Mouse (Mus musculus) G1E (cell line): Measurements from ENCODE around the gene Rtbdn. TPM values are rescaled to one million over a fixed set of nuclear protein-coding genes. Genes with fewer than 3 reads are reported as not detected.

Experiments
- ATAC-seq: 2 replicates; pipeline ENCODE4 v1.8.0; 2016; ENCODE audit warnings: mild to moderate bottlenecking; ENCODE audit not compliant: insufficient number of reproducible peaks, poor library complexity, low FRiP score, severe bottlenecking; ENCODE audit errors: extremely low read depth
- DNase-seq: peaks from one replicate; pipeline ENCODE4 v3.0.0; 2012; ENCODE audit warnings: low spot score
- H3K27me3 ChIP-seq: 2 replicates; pipeline ENCODE4 v1.6.1; 2012; ENCODE audit warnings: mild to moderate bottlenecking, low read length, inconsistent platforms; ENCODE audit not compliant: insufficient read depth
- H3K36me3 ChIP-seq: replicated peaks from 2 replicates; pipeline ENCODE3; 2012; ENCODE audit warnings: mild to moderate bottlenecking, inconsistent platforms
- H3K4me1 ChIP-seq: 2 replicates; pipeline ENCODE4 v1.6.1; 2012; ENCODE audit warnings: low read depth, low read length, inconsistent platforms, mixed read lengths; ENCODE audit not compliant: insufficient read depth
- H3K4me3 ChIP-seq: 2 replicates; pipeline ENCODE4 v1.5.1; 2012; ENCODE audit warnings: low read depth, mild to moderate bottlenecking, inconsistent platforms, low read length, moderate library complexity, mixed read lengths
- H3K9me3 ChIP-seq: replicated peaks from 2 replicates; pipeline ENCODE4 v1.6.1; 2012; ENCODE audit warnings: inconsistent platforms
- CTCF ChIP-seq: IDR thresholded peaks from 2 replicates; pipeline ENCODE4 v1.5.1; 2012; ENCODE audit warnings: low read depth, low read length, inconsistent platforms, mixed read lengths
- GATA1 ChIP-seq: IDR thresholded peaks from 2 replicates; pipeline ENCODE4 v1.6.1; 2012; ENCODE audit warnings: borderline replicate concordance, low read length, inconsistent platforms, mixed read lengths
- GATA2 ChIP-seq: IDR thresholded peaks from 2 replicates; pipeline ENCODE4 v1.6.1; 2012; ENCODE audit warnings: low read depth, low read length, inconsistent platforms, borderline replicate concordance
- POLR2AphosphoS5 ChIP-seq: IDR thresholded peaks from 2 replicates; pipeline ENCODE4 v1.6.1; 2012; ENCODE audit warnings: low read depth, low read length, inconsistent platforms; ENCODE audit not compliant: insufficient replicate concordance
- TAL1 ChIP-seq: conservative IDR thresholded peaks from 2 replicates; pipeline ENCODE4 v1.6.1; 2012; ENCODE audit warnings: low read depth, low read length, inconsistent platforms, mixed read lengths
- polyA plus RNA-seq: library from polyadenylated mRNA; stranded (reverse); fragments of >175 nt; gene quantifications from 2 replicates; pipeline ENCODE4 v1.2.3, GENCODE M21; 2012
- total RNA-seq, 2 experiments: library from RNA; stranded (forward) in 1 of 2; stranded (reverse) in 1 of 2; fragments of 200-1000 nt in 1 of 2; fragments of >200 nt in 1 of 2; fragmentation: Nextera tagmentation in 1 of 2; gene quantifications; 2 replicates each; pipeline ENCODE4 v1.2.3; 2014 to 2017

The Rtbdn gene
- total and polyA plus RNA-seq, 3 experiments, result 0.11 TPM; not detected in 2

- ATAC-seq (no peak), DNase-seq (no peak)
- TF ChIP-seq POLR2AphosphoS5 (no peak), CTCF (no peak), TAL1 (no peak), GATA1 (no peak)
- Histone ChIP-seq H3K9me3 (0 out of 2 replicates have a peak, but pooled peaks cover 6% of the 10 kb centered on the region), H3K27me3 (peaks cover 58% of the 10 kb centered on the region), H3K36me3 (no peaks in the 10 kb centered on the region), H3K4me1 (peaks cover 23% of the 10 kb centered on the region), H3K4me3 (no peak overlapping the region)
Observed at GRCm38 (mm10) chr8:84949753-84950152, 3.0 kb downstream of the Rtbdn start.

GRCm38 (mm10) chr8:84952612-84953255 is 5.9 kb downstream of the Rtbdn start:
- no peak overlapping the region; the same call in 1 of the 2 replicates for H3K4me3 ChIP-seq
- no peak for DNase-seq
- H3K9me3 ChIP-seq, result 0 out of 2 replicates have a peak, but pooled peaks cover 1% of the 10 kb centered on the region
- H3K36me3 ChIP-seq, result peaks cover 22% of the 10 kb centered on the region
- peaks cover 13% of the 10 kb centered on the region for H3K4me1 ChIP-seq
- no peak for TF ChIP-seq GATA1
- TF ChIP-seq CTCF, result no peak
- no peak for TF ChIP-seq GATA2
- TF ChIP-seq POLR2AphosphoS5, result no peak
- no peak for TF ChIP-seq TAL1
- H3K27me3 ChIP-seq, result peaks cover 37% of the 10 kb centered on the region
- no peak for ATAC-seq

GRCm38 (mm10) chr8:84956768-84957167 is 10.0 kb downstream of the Rtbdn start:
- Histone ChIP-seq H3K9me3 (no peaks in the 10 kb centered on the region), H3K36me3 (peaks cover 57% of the 10 kb centered on the region), H3K4me1 (peaks cover 21% of the 10 kb centered on the region), H3K27me3 (peaks cover 15% of the 10 kb centered on the region), H3K4me3 (no peak overlapping the region)
- DNase-seq (no peak), ATAC-seq (no peak)
- TF ChIP-seq GATA1 (no peak), CTCF (peak; percentile 88)

GRCm38 (mm10) chr8:84959811-84960210 is 13.0 kb downstream of the Rtbdn start:
- TF ChIP-seq POLR2AphosphoS5 (no peak), GATA2 (no peak), GATA1 (no peak), CTCF (no peak), TAL1 (no peak)
- Histone ChIP-seq H3K36me3 (peaks cover 80% of the 10 kb centered on the region), H3K9me3 (no peaks in the 10 kb centered on the region), H3K27me3 (no peaks in the 10 kb centered on the region), H3K4me1 (peaks cover 23% of the 10 kb centered on the region), H3K4me3 (no peak overlapping the region)
- ATAC-seq, result no peak
- DNase-seq, result no peak

GRCm38 (mm10) chr8:84963952-84964351 is 17.2 kb downstream of the Rtbdn start:
- DNase-seq (no peak), ATAC-seq (no peak)
- no peaks in the 10 kb centered on the region for H3K27me3 ChIP-seq
- H3K36me3 ChIP-seq, result peaks cover 62% of the 10 kb centered on the region
- no peak for TF ChIP-seq TAL1
- no peak for TF ChIP-seq GATA1
- TF ChIP-seq CTCF, result no peak
- no peak for TF ChIP-seq GATA2
- no peak for TF ChIP-seq POLR2AphosphoS5
- H3K9me3 ChIP-seq, result no peaks in the 10 kb centered on the region
- peaks cover 51% of the 10 kb centered on the region for H3K4me1 ChIP-seq
- H3K4me3 ChIP-seq, result no peak overlapping the region

GRCm38 (mm10) chr8:84965731-84966291 is 19.0 kb downstream of the Rtbdn start:
- H3K4me1 ChIP-seq, result peaks cover 67% of the 10 kb centered on the region
- peak overlapping the region; percentile 73 for H3K4me3 ChIP-seq
- DNase-seq (peak; percentile 87), ATAC-seq (peak; percentile 86)
- peaks cover 55% of the 10 kb centered on the region for H3K36me3 ChIP-seq
- TF ChIP-seq GATA1 (no peak), TAL1 (no peak), GATA2 (no peak), CTCF (no peak)
- no peaks in the 10 kb centered on the region for H3K9me3 ChIP-seq
- H3K27me3 ChIP-seq, result no peaks in the 10 kb centered on the region
